Mouse (Mus musculus): Measurements from ENCODE around the gene Gm49369. TPM values are rescaled to one million over a fixed set of nuclear protein-coding genes. Genes with fewer than 3 reads are reported as not detected.

Gene Gm49369
- polyA plus RNA-seq, 1 experiment from 2014 or later = not detected

DNA sequence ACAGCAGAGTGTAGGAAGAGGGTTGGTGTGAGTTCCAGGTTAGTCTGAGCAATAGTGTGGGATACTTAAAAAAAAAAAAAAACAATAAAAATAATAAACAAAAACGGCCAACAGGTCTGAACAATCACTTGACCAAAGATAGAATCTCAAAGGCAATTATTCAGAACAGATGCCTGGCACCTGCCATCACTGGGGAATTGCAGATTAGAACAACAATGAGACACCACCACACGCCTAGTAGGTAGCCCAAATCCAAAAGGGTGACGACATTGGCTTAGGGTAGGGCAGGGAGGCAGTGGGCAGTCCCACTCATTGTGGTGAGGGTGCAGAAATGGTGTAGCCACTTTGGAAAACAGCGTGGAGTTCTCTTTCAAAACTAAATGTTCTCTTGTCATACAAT, 9.1 kb upstream of the Gm49369 start:
- no peaks in the 10 kb centered on the region for H3K9me3 ChIP-seq (replicated peaks)
- no peak overlapping the region for H3K4me3 ChIP-seq
- H3K27ac ChIP-seq = no peak overlapping the region
- no peak for ATAC-seq (ENCODE audit: low FRiP score)
- WGBS = 68% methylated on average over 4 of the region's 4 CpGs
- 0 out of 2 replicates have a peak, but pooled peaks cover 6% of the 10 kb centered on the region for H3K27me3 ChIP-seq
- no peaks in the 10 kb centered on the region for H3K36me3 ChIP-seq
- no peak overlapping the region for H3K9ac ChIP-seq
- H3K4me1 ChIP-seq = peaks cover 7% of the 10 kb centered on the region
- no peak overlapping the region for H3K4me2 ChIP-seq (replicated peaks)

DNA sequence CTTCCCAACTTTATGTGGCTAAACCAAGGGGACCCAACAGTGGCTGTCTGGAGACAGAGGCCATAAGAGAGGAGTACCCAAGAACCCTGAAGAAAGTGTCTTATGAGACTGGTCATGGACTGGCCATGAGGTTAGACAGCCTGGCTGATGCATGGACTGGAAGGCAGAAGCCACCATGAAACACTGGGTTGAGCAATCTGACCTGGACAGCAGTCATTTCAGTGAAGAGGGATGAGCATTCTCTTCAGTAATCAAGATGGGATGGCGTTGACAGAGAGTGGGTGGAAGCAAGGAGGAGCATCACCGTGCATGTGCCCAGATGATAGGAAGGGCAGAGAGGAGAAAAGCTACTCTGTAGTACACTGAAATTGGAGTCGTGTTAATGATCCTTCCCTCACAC, 8.6 kb upstream of the Gm49369 start:
- H3K9ac ChIP-seq = no peak overlapping the region
- no peaks in the 10 kb centered on the region for H3K9me3 ChIP-seq (replicated peaks)
- ATAC-seq (ENCODE audit: low FRiP score) = no peak
- no peak overlapping the region for H3K4me2 ChIP-seq (replicated peaks)
- 0 out of 2 replicates have a peak, but pooled peaks cover 6% of the 10 kb centered on the region for H3K27me3 ChIP-seq
- H3K27ac ChIP-seq = no peak overlapping the region
- no peak overlapping the region for H3K4me3 ChIP-seq
- peaks cover 12% of the 10 kb centered on the region for H3K4me1 ChIP-seq
- WGBS = 89% methylated on average over 3 of the region's 3 CpGs
- H3K36me3 ChIP-seq = no peaks in the 10 kb centered on the region

GRCm38 (mm10) chr7:142389961-142390650, 7.6 kb upstream of the Gm49369 start:
- Histone ChIP-seq H3K9ac (no peak overlapping the region), H3K4me3 (no peak overlapping the region), H3K27me3 (0 out of 2 replicates have a peak, but pooled peaks cover 6% of the 10 kb centered on the region), H3K27ac (no peak overlapping the region), H3K9me3 (replicated peaks) (no peaks in the 10 kb centered on the region), H3K4me1 (peaks cover 18% of the 10 kb centered on the region), H3K4me2 (replicated peaks) (no peak overlapping the region), H3K36me3 (peaks cover 4% of the 10 kb centered on the region; the same call in 1 of the 2 replicates)
- WGBS = 87% methylated on average over 3 of the region's 3 CpGs
- ATAC-seq (ENCODE audit: low FRiP score) = no peak

DNA sequence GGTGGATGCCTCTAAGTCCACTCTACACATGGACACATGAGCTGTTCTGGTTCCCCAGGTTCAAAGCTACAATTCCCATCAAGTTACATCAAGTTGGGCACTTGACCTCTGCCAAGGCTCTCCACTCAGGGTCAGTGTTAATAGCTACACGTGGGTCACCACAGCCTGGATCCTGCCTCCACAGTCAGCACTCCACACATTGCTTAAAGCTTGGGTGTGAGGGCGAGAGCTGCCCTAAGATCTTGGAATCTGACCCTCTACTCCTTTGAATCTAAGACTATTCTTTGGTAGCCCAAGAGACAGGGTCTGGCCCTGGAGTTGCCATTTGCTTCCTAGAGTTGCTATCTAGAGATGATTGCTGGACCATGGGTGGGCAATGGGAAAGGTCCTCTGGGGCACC, 6.3 kb upstream of the Gm49369 start:
- Histone ChIP-seq H3K36me3 (peaks cover 18% of the 10 kb centered on the region; the same call in 1 of the 2 replicates), H3K9ac (no peak overlapping the region), H3K4me2 (replicated peaks) (no peak overlapping the region), H3K27ac (no peak overlapping the region), H3K4me1 (peaks cover 18% of the 10 kb centered on the region), H3K27me3 (0 out of 2 replicates have a peak, but pooled peaks cover 6% of the 10 kb centered on the region), H3K4me3 (no peak overlapping the region), H3K9me3 (replicated peaks) (no peaks in the 10 kb centered on the region)
- ATAC-seq (ENCODE audit: low FRiP score) = no peak
- 91% methylated on average over 2 of the region's 2 CpGs for WGBS

- WGBS = 100% methylated on average over 1 of the region's 1 CpGs
These were observed 5.7 kb upstream of the Gm49369 start for GRCm38 (mm10) chr7:142388198-142388597.

DNA sequence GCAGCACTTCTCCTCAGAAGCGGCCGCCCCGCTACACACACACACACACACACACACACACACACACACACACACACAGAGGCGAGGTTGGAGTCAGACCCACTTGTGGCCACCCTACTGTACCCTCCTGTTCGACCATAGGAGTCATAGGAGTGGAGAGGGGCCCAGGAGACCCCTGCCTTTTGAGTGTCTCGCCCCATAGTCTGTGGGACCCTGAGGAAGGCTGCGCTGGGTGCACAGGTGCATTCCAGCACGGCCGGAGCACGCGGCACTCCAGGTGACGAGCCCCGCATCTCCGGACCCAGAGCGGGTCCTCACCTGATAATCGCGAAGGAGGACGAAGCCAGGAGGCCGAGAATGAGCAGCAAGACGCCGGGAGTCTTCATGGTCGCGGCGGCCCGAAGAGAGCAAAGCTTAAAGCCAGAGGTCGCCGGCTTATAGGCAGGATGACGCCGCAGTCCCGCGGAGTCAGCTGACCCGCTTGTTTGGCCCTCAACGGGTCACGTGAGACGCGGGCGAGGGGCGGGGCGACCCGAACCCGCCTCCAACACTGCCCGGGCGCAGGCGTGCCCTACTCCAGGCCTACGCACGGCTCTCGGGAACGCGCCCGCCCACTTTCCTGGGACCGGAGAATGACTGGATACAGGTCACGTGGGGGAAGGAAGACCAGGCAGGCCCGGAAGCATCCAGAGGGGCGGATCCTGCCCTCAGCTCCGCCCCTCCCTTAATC, 5.1 kb upstream of the Gm49369 start, which contains the start of gene Ctsd:
Gene Ctsd, minus strand, starts transcription at position 620 of the 730 bp plus-strand sequence.
- peak within 1 kb of the TSS; percentile 95 for H3K4me2 ChIP-seq (replicated peaks)
- 0 out of 2 replicates have a peak, but pooled peaks cover 6% of the 10 kb centered on the region for H3K27me3 ChIP-seq
- ATAC-seq (ENCODE audit: low FRiP score) = peak; percentile 96
- no peaks in the 10 kb centered on the region for H3K9me3 ChIP-seq (replicated peaks)
- peak within 1 kb of the TSS; percentile 89 for H3K9ac ChIP-seq
- H3K27ac ChIP-seq = peak within 1 kb of the TSS; percentile 76
- WGBS = under 1% methylated on average over 55 of the region's 55 CpGs
- H3K4me1 ChIP-seq = peaks cover 18% of the 10 kb centered on the region
- H3K36me3 ChIP-seq = peaks cover 30% of the 10 kb centered on the region
- peak within 1 kb of the TSS; percentile 86 for H3K4me3 ChIP-seq

More at GRCm38 (mm10) chr7:142388198-142388597, 5.7 kb upstream of the Gm49369 start:
- Histone ChIP-seq H3K36me3 (peaks cover 23% of the 10 kb centered on the region), H3K4me1 (peaks cover 18% of the 10 kb centered on the region), H3K27ac (no peak overlapping the region), H3K9ac (no peak overlapping the region), H3K27me3 (0 out of 2 replicates have a peak, but pooled peaks cover 6% of the 10 kb centered on the region), H3K9me3 (replicated peaks) (no peaks in the 10 kb centered on the region), H3K4me2 (replicated peaks) (peak overlapping the region; percentile 95), H3K4me3 (peak overlapping the region; percentile 86)
- ATAC-seq (ENCODE audit: low FRiP score) = no peak; the same call in 1 of the 2 replicates

DNA sequence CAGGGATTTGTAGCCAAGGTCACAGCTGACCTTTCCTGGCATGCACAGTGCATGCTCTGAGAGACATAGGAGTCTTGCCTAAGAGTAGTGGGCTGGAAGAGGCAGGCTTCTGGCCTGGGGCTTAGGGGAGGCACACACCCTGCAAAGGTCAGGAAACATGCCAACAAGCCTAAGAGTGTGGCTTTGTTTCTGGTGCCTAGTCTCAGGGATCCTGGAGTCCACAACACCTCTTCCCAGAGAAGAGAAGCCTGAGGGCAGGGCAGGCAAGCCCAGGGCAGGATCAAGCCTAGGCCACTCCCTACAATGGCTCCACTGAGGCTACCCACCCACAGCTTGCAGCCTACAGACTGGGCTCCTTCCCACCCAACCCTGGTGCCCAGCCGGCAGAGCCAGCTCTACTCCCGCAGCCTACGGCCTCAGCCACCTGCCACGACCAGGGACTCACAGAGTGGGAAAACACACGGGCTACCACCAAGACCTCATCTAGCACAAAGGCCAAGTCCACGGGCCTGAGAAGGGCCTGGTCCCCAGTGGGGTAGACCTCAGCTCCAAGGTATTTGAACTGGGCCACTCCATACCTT, 4.2 kb upstream of the Gm49369 start:
- Histone ChIP-seq H3K27ac (no peak overlapping the region), H3K4me1 (peaks cover 18% of the 10 kb centered on the region), H3K4me3 (peak overlapping the region; percentile 86), H3K27me3 (0 out of 2 replicates have a peak, but pooled peaks cover 6% of the 10 kb centered on the region), H3K36me3 (peaks cover 38% of the 10 kb centered on the region), H3K9ac (peak overlapping the region; percentile 89), H3K4me2 (replicated peaks) (peak overlapping the region; percentile 95), H3K9me3 (replicated peaks) (no peaks in the 10 kb centered on the region)
- 63% methylated on average over 6 of the region's 6 CpGs for WGBS
- no peak for ATAC-seq (ENCODE audit: low FRiP score)

GRCm38 (mm10) chr7:142385742-142386403, 3.4 kb upstream of the Gm49369 start:
- Histone ChIP-seq H3K27me3 (0 out of 2 replicates have a peak, but pooled peaks cover 3% of the 10 kb centered on the region), H3K36me3 (peaks cover 47% of the 10 kb centered on the region), H3K4me3 (no peak overlapping the region), H3K9ac (peak overlapping the region; percentile 89), H3K4me2 (replicated peaks) (peak overlapping the region; percentile 95), H3K4me1 (peaks cover 18% of the 10 kb centered on the region), H3K9me3 (replicated peaks) (no peaks in the 10 kb centered on the region), H3K27ac (no peak overlapping the region)
- 93% methylated on average over 3 of the region's 3 CpGs for WGBS
- no peak for ATAC-seq (ENCODE audit: low FRiP score)

- H3K4me2 ChIP-seq (replicated peaks) = no peak overlapping the region
- no peak for ATAC-seq (ENCODE audit: low FRiP score)
- peaks cover 18% of the 10 kb centered on the region for H3K4me1 ChIP-seq
- peaks cover 62% of the 10 kb centered on the region for H3K36me3 ChIP-seq
- 85% methylated on average over 10 of the region's 10 CpGs for WGBS
- H3K27me3 ChIP-seq = no peaks in the 10 kb centered on the region
- no peak overlapping the region for H3K9ac ChIP-seq
- H3K27ac ChIP-seq = no peak overlapping the region
- H3K4me3 ChIP-seq = no peak overlapping the region
- no peaks in the 10 kb centered on the region for H3K9me3 ChIP-seq (replicated peaks)
These were observed 1.8 kb upstream of the Gm49369 start for GRCm38 (mm10) chr7:142384306-142384705.

GRCm38 (mm10) chr7:142381175-142381574, 1.3 kb downstream of the Gm49369 start:
- Histone ChIP-seq H3K4me3 (no peak overlapping the region), H3K27me3 (no peaks in the 10 kb centered on the region), H3K9ac (no peak overlapping the region), H3K9me3 (replicated peaks) (no peaks in the 10 kb centered on the region), H3K4me1 (peaks cover 7% of the 10 kb centered on the region), H3K4me2 (replicated peaks) (no peak overlapping the region), H3K27ac (no peak overlapping the region), H3K36me3 (peaks cover 94% of the 10 kb centered on the region)
- WGBS = 93% methylated on average over 4 of the region's 4 CpGs
- no peak for ATAC-seq (ENCODE audit: low FRiP score)

DNA sequence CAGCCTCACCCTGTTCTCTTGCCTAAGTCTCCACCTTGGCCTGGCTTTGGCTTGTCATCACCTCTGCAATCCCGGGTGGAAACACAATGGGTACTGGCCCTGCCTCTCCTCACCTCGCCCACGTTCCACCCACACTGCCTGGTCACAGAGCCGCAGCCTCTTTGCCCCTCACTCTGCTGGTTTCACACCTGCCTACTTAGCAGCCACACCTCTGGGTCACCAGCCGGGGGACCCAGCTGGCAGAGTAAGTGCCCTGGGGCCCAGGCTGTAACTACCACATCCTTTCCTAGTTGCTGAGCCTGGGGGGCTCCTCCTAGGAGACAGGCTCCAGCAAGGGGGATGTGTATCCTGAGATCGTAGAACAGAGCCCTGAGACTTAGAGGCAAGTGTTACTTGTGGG, 3.3 kb downstream of the Gm49369 start:
- Histone ChIP-seq H3K4me2 (replicated peaks) (no peak overlapping the region), H3K9ac (no peak overlapping the region), H3K27me3 (0 out of 2 replicates have a peak, but pooled peaks cover under 1% of the 10 kb centered on the region), H3K4me3 (no peak overlapping the region), H3K36me3 (peaks cover 90% of the 10 kb centered on the region), H3K9me3 (replicated peaks) (no peaks in the 10 kb centered on the region), H3K27ac (no peak overlapping the region), H3K4me1 (no peaks in the 10 kb centered on the region)
- WGBS = 87% methylated on average over 6 of the region's 6 CpGs
- ATAC-seq (ENCODE audit: low FRiP score) = no peak
